Mouse (Mus musculus) ovary, postnatal 10 days (tissue): ENCODE data around the gene Gga3.
"Not testable (repeated sequence)": the region's sequence is repeated elsewhere in the genome, so short reads cannot be mapped to it uniquely, and the experiment has no call there.

Experiments used
- DNase-seq: peaks from one replicate; pipeline ENCODE4 v3.0.0; 2022; ENCODE audit warnings: low spot score

Gga3 gene

GRCm38 (mm10) chr11:115603476-115604303, at the start of gene Gga3, which contains the start of gene Mrps7:
Gga3 (minus strand) TSS chr11:115604051.
Mrps7 (plus strand) TSS chr11:115603925.
- peak; percentile 87 for DNase-seq

- DNase-seq: no peak
Measured at GRCm38 (mm10) chr11:115653194-115653593, 49.3 kb upstream of the Gga3 start.

- no peak for DNase-seq
Measured at GRCm38 (mm10) chr11:115651680-115652079, 47.8 kb upstream of the Gga3 start.

GRCm38 (mm10) chr11:115649706-115650105, 45.9 kb upstream of the Gga3 start:
- no peak for DNase-seq

- no peak for DNase-seq
Measured at GRCm38 (mm10) chr11:115647459-115647858, 43.6 kb upstream of the Gga3 start.

- no peak for DNase-seq
Measured at GRCm38 (mm10) chr11:115646439-115646838, 42.6 kb upstream of the Gga3 start.

GRCm38 (mm10) chr11:115645498-115645897, 41.6 kb upstream of the Gga3 start:
- not testable (repeated sequence) for DNase-seq

- no peak for DNase-seq
Measured at GRCm38 (mm10) chr11:115644308-115644707, 40.5 kb upstream of the Gga3 start.

GRCm38 (mm10) chr11:115643265-115643664, 39.4 kb upstream of the Gga3 start:
- no peak for DNase-seq

- DNase-seq: no peak
Measured at GRCm38 (mm10) chr11:115642705-115643104, 38.9 kb upstream of the Gga3 start.

- no peak for DNase-seq
Measured at GRCm38 (mm10) chr11:115641664-115642036, 37.8 kb upstream of the Gga3 start.

GRCm38 (mm10) chr11:115640978-115641663, 37.3 kb upstream of the Gga3 start:
- DNase-seq: no peak

GRCm38 (mm10) chr11:115640311-115640828, 36.5 kb upstream of the Gga3 start:
- no peak for DNase-seq

GRCm38 (mm10) chr11:115639540-115639939, 35.7 kb upstream of the Gga3 start:
- DNase-seq: no peak

GRCm38 (mm10) chr11:115638498-115639409, 34.9 kb upstream of the Gga3 start:
- DNase-seq: no peak

- DNase-seq: no peak
Measured at GRCm38 (mm10) chr11:115636960-115637359, 33.1 kb upstream of the Gga3 start.

- DNase-seq: no peak
Measured at GRCm38 (mm10) chr11:115635484-115635883, 31.6 kb upstream of the Gga3 start.

- no peak for DNase-seq
Measured at GRCm38 (mm10) chr11:115635041-115635440, 31.2 kb upstream of the Gga3 start.

GRCm38 (mm10) chr11:115634109-115634508, 30.3 kb upstream of the Gga3 start:
- no peak for DNase-seq

- no peak for DNase-seq
Measured at GRCm38 (mm10) chr11:115632862-115633261, 29.0 kb upstream of the Gga3 start.

GRCm38 (mm10) chr11:115632247-115632646, 28.4 kb upstream of the Gga3 start:
- no peak for DNase-seq

GRCm38 (mm10) chr11:115631505-115631890, 27.6 kb upstream of the Gga3 start:
- DNase-seq: no peak
